Mouse (Mus musculus): ENCODE results near the gene Kcnab2.

GRCm38 (mm10) chr4:152424341-152424740, 53.3 kb downstream of the Kcnab2 start:
- TF ChIP-seq CTCF (IDR thresholded peaks at IDR 0.05; ENCODE audit: insufficient read depth, low read depth, low read length), result no peak
- no peak for TF ChIP-seq POLR2A (IDR thresholded peaks at IDR 0.05; ENCODE audit: insufficient read depth, low read depth, low read length)
